Mouse (Mus musculus): Measurements from ENCODE around the gene Trip13. TPM values are rescaled to one million over a fixed set of nuclear protein-coding genes. Genes with fewer than 3 reads are reported as not detected.

Trip13 gene
- polyA plus RNA-seq, 1 experiment: 0.34 TPM

DNA sequence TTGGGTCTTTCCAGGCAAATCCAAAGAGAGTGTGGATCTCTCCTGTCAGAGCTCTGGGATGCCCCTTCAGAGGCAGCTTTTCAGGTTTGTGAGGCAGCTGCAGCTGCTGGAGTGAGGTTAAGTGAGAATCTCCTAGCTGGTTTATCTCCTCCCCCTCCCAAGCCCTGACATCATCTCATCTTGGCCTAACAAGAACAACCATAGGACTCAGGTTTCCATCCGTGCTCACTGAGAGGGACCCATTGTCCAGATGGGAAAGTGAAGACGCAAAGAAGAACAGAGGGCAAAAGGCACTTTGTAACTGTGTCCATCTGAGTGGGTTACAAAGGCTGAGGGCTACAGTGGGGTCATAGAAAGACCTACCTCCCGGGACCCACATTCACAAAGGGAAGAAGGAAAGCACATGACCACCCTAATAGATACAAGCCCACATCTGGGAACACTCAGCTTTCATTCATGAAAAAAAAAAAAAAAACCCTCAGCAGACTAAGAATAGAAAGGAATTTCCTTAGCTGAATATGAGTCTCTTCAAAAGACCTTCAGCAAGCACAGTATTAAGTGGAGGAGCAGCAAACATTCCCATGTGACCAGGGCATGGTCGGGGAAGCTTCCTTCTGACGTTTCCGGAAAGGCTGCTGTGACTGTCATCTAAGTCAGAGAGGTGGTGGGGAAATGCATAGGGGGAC lies 44.9 kb downstream of the Trip13 start:
- 0 out of 2 replicates have a peak, but pooled peaks cover 6% of the 10 kb centered on the region for H3K4me1 ChIP-seq (ENCODE audit: control insufficient read depth, insufficient read depth, low read length)
- TF ChIP-seq CTCF (IDR thresholded peaks at IDR 0.05; ENCODE audit: insufficient read depth, low read length) (no peak), POLR2A (IDR thresholded peaks at IDR 0.05; ENCODE audit: borderline replicate concordance, extremely low read depth, low read depth, low read length) (no peak)
- H3K4me3 ChIP-seq (replicated peaks; ENCODE audit: extremely low read depth, low read depth, low read length): no peak overlapping the region
- no peak for DNase-seq
- WGBS: 22% methylated on average over 6 of the region's 6 CpGs

GRCm38 (mm10) chr13:73887415-73887874 lies 50.1 kb downstream of the Trip13 start:
- TF ChIP-seq CTCF (IDR thresholded peaks at IDR 0.05; ENCODE audit: insufficient read depth, low read length) (no peak), POLR2A (IDR thresholded peaks at IDR 0.05; ENCODE audit: borderline replicate concordance, extremely low read depth, low read depth, low read length) (no peak)
- peak; percentile 20 for DNase-seq
- Histone ChIP-seq H3K4me1 (ENCODE audit: control insufficient read depth, insufficient read depth, low read length) (0 out of 2 replicates have a peak, but pooled peaks cover 3% of the 10 kb centered on the region), H3K4me3 (replicated peaks; ENCODE audit: extremely low read depth, low read depth, low read length) (no peak overlapping the region)
- WGBS: 73% methylated on average over 4 of the region's 4 CpGs

- DNase-seq: no peak
- TF ChIP-seq CTCF (IDR thresholded peaks at IDR 0.05; ENCODE audit: insufficient read depth, low read length): no peak
- TF ChIP-seq POLR2A (IDR thresholded peaks at IDR 0.05; ENCODE audit: borderline replicate concordance, extremely low read depth, low read depth, low read length): no peak
- WGBS: 74% methylated on average over 5 of the region's 5 CpGs
Observed at GRCm38 (mm10) chr13:73886601-73887000, 51.0 kb downstream of the Trip13 start.

GRCm38 (mm10) chr13:73886066-73886465 lies 51.5 kb downstream of the Trip13 start:
- H3K4me1 ChIP-seq (ENCODE audit: control insufficient read depth, insufficient read depth, low read length): no peaks in the 10 kb centered on the region
- 60% methylated on average over 4 of the region's 4 CpGs for WGBS
- TF ChIP-seq POLR2A (IDR thresholded peaks at IDR 0.05; ENCODE audit: borderline replicate concordance, extremely low read depth, low read depth, low read length) (no peak), CTCF (IDR thresholded peaks at IDR 0.05; ENCODE audit: insufficient read depth, low read length) (no peak)
- no peak for DNase-seq
- no peak overlapping the region for H3K4me3 ChIP-seq (replicated peaks; ENCODE audit: extremely low read depth, low read depth, low read length)

More at GRCm38 (mm10) chr13:73886601-73887000, 51.0 kb downstream of the Trip13 start:
- Histone ChIP-seq H3K4me3 (replicated peaks; ENCODE audit: extremely low read depth, low read depth, low read length) (no peak overlapping the region), H3K4me1 (ENCODE audit: control insufficient read depth, insufficient read depth, low read length) (no peaks in the 10 kb centered on the region)

DNA sequence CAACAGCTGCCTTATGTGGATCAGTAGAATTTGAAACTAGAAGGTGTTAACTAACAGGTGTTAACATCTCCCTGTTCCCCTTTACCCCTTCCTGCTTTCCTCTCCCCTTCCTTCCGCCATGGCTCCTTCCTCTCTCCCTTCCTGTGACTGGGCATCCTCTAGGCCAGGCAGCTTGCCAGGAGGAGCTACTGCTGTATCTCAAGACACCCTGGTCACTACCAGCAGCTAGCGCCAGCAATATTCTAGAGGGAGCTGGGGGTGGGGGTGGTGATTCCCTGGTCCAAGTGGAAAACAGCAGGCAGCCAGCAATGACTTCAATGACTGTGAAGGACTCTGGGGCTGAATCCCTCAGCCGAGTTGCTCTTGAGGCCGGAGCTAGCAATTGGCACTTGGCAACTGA lies 51.9 kb downstream of the Trip13 start:
- TF ChIP-seq CTCF (IDR thresholded peaks at IDR 0.05; ENCODE audit: insufficient read depth, low read length) (no peak), POLR2A (IDR thresholded peaks at IDR 0.05; ENCODE audit: borderline replicate concordance, extremely low read depth, low read depth, low read length) (no peak)
- WGBS: 37% methylated on average over 4 of the region's 4 CpGs
- no peak for DNase-seq
- no peaks in the 10 kb centered on the region for H3K4me1 ChIP-seq (ENCODE audit: control insufficient read depth, insufficient read depth, low read length)
- H3K4me3 ChIP-seq (replicated peaks; ENCODE audit: extremely low read depth, low read depth, low read length): no peak overlapping the region

- TF ChIP-seq CTCF (IDR thresholded peaks at IDR 0.05; ENCODE audit: insufficient read depth, low read length): no peak
- TF ChIP-seq POLR2A (IDR thresholded peaks at IDR 0.05; ENCODE audit: borderline replicate concordance, extremely low read depth, low read depth, low read length): no peak
- DNase-seq: no peak
- WGBS: 52% methylated on average over 8 of the region's 8 CpGs
Observed at GRCm38 (mm10) chr13:73881347-73881746, 56.2 kb downstream of the Trip13 start.

DNA sequence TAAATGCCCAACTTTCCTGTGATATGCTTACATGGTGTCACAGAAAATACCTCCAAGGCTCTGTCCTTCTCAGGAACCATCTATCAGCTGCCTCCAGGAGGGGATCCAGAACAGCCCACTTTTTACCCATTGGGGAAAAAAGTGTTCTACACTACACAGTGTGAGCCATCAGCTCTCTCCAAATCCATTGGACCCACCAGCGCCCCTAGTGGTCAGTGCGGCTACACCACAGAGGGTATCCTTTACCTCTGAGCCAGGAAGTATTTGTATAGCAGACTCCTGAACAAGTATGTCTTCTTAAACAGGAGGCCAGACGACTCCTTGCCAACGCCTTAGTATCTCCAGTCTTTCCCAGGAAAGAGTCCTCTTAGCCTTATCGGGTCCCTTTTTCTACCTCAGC lies 57.8 kb downstream of the Trip13 start:
- H3K4me3 ChIP-seq (replicated peaks; ENCODE audit: extremely low read depth, low read depth, low read length): no peak overlapping the region
- TF ChIP-seq CTCF (IDR thresholded peaks at IDR 0.05; ENCODE audit: insufficient read depth, low read length): peak; percentile 41; the same call in 1 of the 2 replicates
- no peak for TF ChIP-seq POLR2A (IDR thresholded peaks at IDR 0.05; ENCODE audit: borderline replicate concordance, extremely low read depth, low read depth, low read length)
- peak; percentile 29 for DNase-seq
- 88% methylated on average over 5 of the region's 5 CpGs for WGBS
- no peaks in the 10 kb centered on the region for H3K4me1 ChIP-seq (ENCODE audit: control insufficient read depth, insufficient read depth, low read length)

More at GRCm38 (mm10) chr13:73881347-73881746, 56.2 kb downstream of the Trip13 start:
- Histone ChIP-seq H3K4me3 (replicated peaks; ENCODE audit: extremely low read depth, low read depth, low read length) (no peak overlapping the region), H3K4me1 (ENCODE audit: control insufficient read depth, insufficient read depth, low read length) (no peaks in the 10 kb centered on the region)

DNA sequence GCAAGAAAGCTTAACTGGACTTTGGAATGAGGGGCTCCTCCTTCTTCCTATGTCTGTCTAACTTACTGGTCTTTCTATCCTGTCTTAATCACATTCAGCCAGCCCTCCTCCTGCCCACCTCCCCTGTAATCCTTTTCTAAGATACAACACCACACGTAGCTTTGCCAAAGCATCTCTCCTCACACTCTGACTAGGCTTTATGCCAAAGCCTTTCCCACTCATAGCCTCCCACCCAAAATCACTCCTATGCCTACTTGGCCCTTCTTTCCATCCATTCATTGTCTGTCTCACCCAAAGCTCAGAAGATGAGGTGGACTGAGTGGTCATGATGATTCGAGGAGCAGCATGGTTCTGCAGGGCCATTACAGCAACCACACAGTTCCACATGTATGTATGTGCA lies 65.4 kb downstream of the Trip13 start:
- WGBS: 64% methylated on average over 2 of the region's 2 CpGs
- Histone ChIP-seq H3K4me1 (ENCODE audit: control insufficient read depth, insufficient read depth, low read length) (no peaks in the 10 kb centered on the region), H3K4me3 (replicated peaks; ENCODE audit: extremely low read depth, low read depth, low read length) (no peak overlapping the region)
- DNase-seq: no peak
- TF ChIP-seq POLR2A (IDR thresholded peaks at IDR 0.05; ENCODE audit: borderline replicate concordance, extremely low read depth, low read depth, low read length): no peak
- TF ChIP-seq CTCF (IDR thresholded peaks at IDR 0.05; ENCODE audit: insufficient read depth, low read length): no peak

Other genes with a start within 250 kb of the Trip13 start
- 0.18 and 8.8 TPM in 2 replicates for gene Slc6a19, start 232.9 kb downstream of the Trip13 start, polyA plus RNA-seq (2012; rRNA removed)
- 60.0 and 69.9 TPM in 2 replicates for gene Slc12a7, start 204.7 kb downstream of the Trip13 start, polyA plus RNA-seq (2012; rRNA removed)
- gene Nkd2, start 90.2 kb downstream of the Trip13 start, polyA plus RNA-seq (2012; rRNA removed): 12.1 and 14.2 TPM in 2 replicates
- 24.3 and 36.3 TPM in 2 replicates for gene Brd9, start within 50 bp of the Trip13 start, polyA plus RNA-seq (2012; rRNA removed)
- gene Zdhhc11, start 26.1 kb upstream of the Trip13 start, polyA plus RNA-seq (2012; rRNA removed): not detected in 2 replicates
- 13.2 and 13.4 TPM in 2 replicates for gene Tppp, start 71.6 kb upstream of the Trip13 start, polyA plus RNA-seq (2012; rRNA removed)
- 1.2 and 1.3 TPM in 2 replicates for gene Cep72, start 124.5 kb upstream of the Trip13 start, polyA plus RNA-seq (2012; rRNA removed)
- gene Slc9a3, start 183.7 kb upstream of the Trip13 start, polyA plus RNA-seq (2012; rRNA removed): 0.34 and 0.96 TPM in 2 replicates

Measured in lung, adult 2 months (tissue).